Mouse (Mus musculus) layer of hippocampus, adult 18-20 months (tissue): ENCODE measurements around the gene Nrxn2. TPM values are rescaled to one million over a fixed set of nuclear protein-coding genes. Genes with fewer than 3 reads are reported as not detected.
A peak's percentile ranks its signal among the peaks of the same experiment; 100 is the strongest.

Experiments
- DNase-seq, 2 experiments: peaks; one replicate each; pipeline ENCODE4 v3.0.0; 2022; ENCODE audit warnings: low spot score in 2 of 2
- total RNA-seq, 2 experiments: library from RNA; stranded (reverse); gene quantifications; 2 replicates each; pipeline ENCODE4 v1.2.3; 2021

Nrxn2 gene
- total RNA-seq, 2 experiments from 2014 or later: 415 to 436 TPM

DNA sequence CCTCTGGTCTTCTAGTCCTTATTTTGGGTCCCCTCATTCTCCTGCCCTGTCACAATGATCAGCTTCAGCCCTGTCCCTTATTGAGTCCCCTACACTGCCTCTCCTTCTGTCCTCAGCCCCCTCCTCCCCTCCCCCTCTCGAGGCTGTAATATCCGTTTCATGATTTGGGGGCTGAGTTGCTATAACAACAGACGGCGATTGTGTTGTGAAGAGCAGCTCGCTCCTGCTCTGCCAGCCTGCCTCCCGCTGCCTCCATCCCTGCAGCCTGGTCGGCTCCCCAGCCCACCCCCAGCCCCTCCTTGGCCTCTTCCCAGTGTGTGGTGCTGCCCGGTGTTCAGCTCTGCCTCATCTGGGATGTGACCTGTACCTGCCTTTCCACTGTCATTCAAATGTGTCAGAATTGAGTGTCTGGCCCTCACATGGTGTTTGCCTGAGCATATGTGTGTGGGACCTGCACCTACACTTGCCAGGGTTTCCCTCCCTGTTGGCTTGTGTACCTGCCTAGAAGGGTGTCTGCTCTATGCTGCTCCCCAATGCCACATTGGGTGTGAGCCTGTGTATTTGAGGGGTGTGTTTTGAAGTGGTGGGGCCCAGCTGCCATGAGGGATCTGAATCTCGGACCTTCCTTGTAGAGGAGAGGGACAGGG lies 2.3 kb upstream of the Nrxn2 start:
- peak in 1 of 2 experiments; percentile 66 for DNase-seq

DNA sequence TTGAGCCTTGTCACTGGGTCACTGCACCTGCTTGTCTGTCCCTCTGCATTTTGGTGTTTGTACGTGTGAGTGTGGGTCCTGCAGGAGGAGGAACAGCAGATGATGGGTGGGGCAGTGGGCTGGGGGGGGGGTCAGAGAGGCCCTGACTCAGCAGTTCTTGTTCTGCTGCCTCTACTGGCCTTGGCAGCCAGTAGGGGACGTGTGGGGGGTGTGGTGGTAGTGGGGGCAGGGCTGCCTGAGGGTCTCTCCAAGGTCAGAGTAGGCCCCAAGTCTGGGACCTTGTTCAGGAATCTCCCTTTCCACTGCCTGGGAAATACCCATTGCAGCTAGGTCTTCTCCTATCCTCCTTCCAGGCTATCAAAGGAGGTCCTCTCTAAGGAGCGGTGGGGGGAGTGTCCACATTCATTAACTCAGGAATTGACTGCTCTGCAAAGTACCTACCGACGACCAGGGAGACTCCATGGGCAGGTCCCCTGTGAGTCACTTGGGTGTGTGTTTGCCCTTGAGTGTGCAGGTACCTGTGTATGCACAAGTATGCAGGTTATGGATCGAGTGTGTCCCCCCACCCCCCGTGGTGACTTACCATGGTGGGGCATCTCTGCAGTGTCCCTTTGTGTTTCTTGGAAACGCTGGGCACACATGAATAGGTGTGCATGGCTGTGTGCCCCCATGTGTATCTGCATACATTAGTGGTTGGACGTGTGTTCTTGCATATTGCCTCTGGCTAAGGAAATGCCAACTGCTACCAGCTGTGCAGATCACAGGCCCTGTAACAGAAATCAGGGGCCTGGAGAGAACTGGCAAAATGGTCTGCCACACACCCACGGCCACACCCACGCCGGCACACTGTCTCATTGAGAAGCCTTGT lies 1.4 kb upstream of the Nrxn2 start:
- no peak for DNase-seq

DNA sequence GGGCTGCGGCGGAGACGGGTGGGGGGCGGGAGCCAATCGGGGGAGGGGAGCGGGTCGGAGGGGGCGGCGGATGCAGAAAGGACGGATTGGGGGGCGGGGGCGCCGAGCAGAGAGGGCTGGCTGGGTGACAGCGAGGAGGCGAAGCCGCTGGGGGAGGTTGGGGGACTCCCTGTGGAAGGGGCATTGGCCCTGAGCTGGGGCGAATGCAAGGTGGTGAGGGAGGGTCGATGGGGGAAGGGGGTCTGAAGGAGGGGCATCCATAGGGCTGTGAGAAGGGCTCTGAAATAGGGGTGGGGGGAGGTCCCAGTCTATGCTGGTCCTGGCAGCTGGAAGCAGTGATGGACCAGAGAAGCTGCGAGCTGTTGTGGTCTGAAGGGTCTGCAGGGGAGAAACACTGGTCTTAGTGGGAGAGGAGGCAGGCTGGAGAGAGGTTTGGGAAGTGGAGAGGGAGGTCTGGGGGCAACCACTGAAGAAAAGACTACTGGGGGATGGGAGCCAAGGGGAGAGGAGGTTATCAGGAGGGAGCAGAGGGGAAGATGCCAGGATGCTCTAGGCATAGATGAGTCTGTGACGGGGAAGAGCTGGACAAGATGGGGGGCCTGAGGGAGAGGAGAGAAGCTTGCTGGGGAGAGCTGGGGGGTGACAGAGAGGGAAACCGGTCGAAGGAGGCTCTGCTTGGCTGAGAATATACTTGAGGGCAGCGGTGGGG lies 607 bp downstream of the Nrxn2 start:
- no peak for DNase-seq

DNA sequence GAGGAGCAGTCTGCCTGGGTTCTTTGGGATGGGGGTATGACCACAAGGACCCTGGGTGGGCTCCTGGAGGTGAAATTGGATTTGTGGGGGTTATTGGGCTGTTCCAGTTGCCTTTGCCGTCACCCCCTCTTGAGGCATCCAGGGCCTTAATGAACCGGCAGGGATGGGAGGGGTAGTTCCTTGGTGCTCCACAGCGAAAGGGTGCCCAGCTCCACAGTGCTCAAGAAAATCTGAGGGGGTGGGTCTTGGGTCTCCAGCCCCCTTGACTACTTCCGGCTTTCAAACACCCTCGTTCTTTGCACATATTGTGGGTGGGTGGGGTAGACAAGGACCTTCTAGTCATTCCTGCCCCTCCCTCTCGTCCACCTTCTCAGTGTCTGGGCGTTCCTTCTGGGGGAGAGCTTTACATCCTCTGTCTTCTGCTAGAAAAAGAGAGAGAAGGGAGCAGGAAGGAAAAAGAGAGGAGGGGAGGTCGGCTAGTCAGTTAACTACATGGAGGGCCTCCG lies 1.3 kb downstream of the Nrxn2 start:
- DNase-seq: no peak

DNA sequence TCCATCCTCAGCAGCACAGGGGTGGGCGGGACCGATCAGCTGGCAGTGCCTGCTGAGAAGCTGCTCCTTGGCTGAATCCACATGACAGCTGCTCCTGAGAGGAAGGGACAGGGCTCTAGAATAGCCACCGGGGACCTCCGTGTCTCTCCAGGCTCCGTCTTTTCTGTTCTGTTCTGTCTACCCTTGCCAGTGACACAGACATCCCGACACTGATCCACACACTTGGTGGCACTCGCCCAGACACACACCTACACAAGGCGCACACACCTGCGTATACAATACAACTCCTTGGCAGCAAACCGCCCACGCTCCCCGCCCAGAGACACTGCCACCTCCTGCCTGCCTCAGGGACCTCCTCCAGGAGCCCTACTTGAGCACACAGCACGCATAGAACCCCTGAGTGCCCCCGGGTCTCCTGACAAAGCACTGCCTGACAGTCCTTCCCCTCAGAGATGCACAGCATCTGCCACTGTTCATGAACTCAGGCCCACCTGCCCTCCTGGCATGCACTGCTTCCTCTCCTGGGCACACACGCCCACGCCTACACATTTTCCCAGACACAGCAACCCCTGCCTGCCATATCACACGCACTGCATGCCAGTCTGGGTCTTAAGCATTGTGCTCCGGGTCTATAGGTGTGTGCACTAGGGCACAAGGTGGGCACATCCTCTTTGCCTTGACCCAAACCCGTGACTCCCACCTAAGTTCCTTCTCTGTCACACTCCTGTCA lies 2.1 kb downstream of the Nrxn2 start:
- DNase-seq: no peak

DNA sequence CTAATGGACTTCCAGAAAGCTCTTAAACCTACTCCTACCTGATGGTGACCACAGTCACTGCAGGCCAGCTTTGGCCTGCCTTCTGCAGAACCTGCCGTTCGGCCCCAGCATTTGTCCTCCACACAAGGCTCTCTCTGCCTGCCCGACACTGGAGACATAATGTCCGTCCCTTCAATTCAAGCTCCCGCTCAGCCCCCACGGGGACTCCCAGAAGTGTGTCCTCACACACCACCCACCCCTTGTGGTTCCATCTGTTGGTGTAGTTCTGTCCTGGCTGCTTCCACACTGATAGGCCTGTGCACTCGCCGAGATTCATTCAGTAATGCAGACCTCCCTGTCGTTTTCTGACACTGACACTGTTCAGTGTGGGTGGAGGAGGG lies 2.7 kb downstream of the Nrxn2 start:
- DNase-seq: peak; percentile 52 to 75

DNA sequence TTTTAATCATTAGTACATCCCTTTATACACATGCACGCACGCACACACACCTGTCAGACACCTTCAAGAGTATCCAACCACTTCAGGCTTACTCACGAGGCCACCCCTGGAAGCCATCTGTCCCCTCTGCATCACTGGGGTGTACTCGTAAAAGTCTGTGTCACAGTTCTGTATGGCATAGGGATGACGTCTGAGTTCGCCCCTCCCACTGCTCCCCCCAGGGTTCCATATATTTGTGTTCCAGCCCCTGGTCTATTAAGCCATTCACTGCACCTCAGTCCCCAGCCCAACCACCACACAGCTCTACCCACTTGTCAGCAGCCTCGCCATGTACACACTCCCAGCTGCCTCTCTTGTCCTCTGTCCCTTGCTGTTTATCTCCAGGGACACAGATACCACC lies 3.5 kb downstream of the Nrxn2 start:
- no peak for DNase-seq

DNA sequence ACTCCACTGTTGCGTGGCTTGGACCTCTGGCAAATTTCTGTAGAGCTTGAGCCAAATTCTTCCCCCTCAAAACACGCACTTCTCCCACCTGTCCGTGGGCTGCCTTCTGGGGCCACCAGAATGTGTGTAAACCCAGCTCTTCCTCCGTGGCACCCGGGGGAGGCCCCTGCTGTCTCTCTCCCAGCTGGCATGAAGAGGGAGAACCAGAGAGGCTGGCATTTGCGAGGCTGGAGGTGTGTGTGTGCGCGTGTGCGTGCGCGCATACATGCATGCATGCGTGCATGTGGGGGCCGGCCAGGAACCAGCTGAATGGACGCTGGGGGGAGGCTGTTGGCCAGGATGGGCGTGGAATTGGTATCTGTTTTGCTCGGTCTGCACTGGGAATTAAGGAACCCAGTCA lies 4.7 kb downstream of the Nrxn2 start:
- DNase-seq: peak; percentile 76 to 81

DNA sequence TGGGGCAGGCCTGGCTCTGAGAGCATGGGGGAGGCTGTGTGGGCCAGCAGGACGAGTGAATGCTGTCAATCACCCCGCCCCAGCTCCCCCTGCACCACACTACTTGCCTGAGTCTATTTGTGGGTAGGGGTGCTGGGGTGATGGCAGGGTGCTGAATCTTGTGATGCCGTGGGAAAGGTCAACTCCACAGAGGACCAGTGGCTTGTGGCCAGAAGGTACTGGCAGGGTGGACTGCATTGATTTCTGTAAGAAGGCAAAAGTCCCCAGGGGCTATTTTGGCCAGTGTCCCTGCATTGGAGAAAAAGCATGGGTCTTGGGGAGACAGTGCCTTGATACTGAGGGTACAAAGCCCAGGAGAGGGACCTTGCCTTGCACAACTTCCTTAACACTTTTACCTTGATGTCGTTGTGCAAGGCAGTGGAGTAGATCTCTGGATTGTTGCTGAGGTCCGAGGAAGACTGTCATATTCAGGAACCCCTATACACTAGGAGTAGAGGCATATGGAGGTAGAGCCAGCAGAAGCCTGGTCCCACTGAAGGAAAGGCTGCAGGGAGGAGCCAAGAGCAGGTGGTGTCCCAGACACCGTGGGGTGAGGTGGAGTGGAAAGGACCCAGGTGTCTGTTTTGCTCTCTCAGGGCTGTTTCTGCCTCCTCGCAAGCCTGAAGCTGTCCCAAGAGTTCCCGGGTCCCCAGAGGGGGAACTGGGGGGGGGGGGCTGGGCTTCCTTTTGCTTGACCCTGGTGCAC lies 5.8 kb downstream of the Nrxn2 start:
- DNase-seq: no peak

DNA sequence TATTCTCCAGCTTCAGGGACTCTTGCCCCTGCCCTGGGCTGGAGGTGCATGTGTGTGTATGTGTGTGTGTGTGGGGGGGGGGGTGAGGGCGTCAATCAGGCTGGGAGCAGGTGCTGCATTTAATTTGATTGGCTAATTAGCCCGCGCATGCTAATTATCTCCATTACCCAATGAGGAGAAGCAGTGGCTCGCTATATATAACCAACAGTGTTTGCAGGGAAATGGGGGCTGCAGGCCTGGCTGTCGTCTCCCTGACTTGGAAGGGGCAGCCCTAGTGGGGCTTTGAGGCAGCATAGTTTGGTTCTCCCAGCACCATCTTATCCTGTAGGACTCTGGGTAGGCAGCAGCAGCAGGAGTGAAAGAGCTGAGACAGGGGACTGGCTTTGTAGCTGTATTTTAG lies 7.1 kb downstream of the Nrxn2 start:
- DNase-seq: no peak

DNA sequence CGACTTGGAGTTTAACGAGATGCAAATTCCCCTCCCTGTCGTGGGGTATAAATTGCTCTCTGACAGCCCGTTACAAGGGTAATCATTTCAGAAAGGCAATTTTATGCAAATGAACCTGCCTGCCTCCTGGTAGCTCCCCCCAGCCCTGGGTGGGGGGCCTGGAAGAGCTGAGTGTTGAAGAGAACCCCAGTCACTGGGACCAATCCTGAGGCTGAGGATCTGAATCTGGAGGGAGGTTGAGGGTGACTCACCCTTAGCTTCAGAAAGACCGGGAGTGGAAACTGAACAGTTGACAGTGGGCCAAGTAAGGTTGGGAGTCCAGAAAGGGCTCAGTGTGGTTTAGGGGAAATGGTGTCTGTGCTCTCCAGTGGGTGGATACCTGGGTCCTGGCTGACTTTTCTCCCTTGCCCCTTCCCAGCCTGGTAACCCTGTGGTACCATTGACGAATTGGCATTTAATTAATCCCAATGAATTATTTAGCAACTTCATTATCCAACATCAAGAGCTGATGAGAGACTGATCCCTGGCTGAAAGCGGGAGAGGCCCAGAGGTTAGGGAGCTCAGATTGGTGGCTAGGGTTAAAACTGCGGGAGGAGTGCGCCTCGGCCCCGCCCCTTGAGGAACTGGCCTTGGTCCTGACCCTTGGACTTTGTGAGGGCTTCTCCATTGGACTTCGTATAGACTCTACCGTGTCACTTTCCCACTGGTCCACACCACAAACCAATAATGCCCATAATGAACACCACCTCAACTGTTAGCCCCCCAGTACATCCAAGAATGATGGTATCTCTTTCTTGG lies 8.4 kb downstream of the Nrxn2 start:
- no peak for DNase-seq

DNA sequence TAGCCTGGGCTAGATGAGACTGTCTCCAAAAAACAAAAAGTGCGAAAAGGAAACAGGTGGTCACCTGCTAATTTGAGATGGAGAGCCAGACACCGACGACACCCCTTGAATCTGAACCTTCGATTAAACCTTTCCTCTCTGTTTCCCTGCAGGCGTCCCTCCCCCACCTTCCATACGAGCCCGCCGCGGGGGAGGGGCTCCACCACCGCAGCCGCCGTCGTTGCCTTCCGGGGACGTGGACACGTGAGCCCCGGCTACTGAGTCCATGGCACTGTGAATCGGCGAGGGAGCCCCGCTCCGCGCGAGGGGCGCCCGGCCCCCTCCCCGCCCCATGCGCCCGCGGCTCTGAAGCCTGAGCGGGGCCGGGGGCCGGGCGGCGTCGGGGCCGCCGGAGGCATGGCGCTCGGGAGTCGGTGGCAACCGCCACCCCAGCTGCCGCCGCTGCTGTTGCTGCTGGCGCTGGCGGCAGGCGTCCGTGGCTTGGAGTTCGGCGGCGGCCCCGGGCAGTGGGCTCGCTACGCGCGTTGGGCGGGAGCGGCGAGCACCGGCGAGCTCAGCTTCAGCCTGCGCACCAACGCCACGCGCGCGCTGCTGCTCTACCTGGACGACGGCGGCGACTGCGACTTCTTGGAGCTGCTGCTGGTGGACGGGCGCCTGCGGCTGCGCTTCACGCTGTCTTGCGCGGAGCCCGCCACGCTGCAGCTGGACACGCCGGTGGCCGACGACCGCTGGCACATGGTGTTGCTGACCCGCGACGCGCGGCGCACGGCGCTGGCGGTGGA lies 9.3 kb downstream of the Nrxn2 start:
- DNase-seq: no peak

DNA sequence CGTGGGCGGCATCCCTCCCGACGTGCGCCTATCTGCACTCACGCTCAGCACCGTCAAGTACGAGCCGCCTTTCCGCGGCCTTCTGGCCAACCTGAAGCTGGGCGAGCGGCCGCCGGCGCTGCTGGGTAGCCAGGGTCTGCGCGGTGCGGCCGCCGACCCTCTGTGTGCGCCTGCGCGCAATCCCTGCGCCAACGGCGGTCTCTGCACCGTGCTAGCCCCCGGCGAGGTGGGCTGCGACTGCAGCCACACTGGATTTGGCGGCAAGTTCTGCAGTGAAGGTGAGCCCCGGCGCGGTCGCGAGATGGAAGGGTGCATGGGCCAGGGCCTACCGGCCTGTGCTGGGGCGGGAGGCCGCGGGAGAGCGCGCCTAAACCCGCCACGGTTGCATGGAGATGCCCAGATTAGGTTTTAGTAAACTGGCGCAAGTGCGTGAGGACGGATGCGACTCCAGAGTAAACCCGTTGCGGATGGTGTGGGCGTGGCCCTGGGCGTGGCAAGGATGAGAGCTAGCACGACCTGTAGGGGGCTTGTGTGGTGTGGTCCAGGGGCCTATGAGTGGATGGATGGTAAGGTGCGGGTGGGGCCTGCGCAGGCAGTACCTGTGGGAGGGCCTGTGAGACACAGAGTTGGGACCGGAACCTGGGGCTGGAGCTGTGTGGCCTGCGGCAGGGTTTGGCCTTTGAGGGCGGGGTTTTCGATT lies 10.1 kb downstream of the Nrxn2 start:
- DNase-seq: no peak

DNA sequence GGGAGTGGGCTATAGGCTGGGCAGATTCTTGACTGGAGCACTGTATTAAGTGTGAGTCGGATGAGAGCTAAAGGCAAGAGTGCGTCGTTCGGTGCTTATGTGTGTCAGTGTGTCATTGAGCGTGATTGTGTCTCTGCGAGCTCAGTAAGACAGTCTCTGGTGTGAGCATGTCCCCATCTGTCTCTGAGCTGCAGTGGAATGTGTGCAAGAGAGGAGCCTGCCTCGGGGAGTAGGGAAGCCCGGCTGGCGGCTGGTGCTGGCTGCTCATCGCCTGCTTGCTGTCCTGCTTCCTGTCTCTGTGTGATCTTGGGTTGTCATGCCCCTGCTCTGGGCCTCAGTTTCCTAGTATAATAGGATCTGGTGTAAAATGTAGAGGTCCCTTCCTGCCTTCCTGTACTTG lies 24.5 kb downstream of the Nrxn2 start:
- peak in 1 of 2 experiments; percentile 57 for DNase-seq

DNA sequence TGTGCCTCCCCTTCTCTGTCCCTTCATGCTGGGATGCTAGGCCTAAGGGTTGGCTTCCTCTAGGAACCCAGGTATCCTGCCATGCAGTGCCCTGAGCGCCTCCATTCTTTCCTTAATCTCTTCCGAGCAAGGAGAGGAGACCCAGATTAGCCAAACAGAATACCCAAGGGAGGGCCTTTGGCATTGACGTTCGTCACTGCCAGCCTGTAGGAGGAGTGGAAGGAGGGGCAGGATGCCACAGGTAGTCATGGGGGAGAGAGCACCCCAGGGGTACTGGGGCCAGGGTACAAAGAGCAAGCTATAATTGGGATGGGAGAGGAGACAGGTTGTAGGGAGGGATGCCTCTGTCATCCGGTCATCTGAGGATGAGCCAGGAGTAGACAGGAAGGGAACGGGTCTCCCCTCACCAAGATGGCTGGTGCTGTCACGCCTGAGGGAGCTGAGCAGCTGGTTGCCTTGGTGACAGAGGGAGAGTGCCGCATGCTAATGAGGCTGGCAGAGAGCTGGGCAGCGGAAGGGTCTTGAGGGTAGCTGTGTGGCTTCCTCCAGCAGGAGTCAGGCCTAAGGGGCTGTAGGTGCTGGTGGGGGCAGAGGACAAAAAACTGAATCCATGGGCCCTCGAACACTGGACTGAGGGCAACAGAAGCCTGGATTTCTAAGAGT lies 27.4 kb downstream of the Nrxn2 start:
- DNase-seq: no peak

DNA sequence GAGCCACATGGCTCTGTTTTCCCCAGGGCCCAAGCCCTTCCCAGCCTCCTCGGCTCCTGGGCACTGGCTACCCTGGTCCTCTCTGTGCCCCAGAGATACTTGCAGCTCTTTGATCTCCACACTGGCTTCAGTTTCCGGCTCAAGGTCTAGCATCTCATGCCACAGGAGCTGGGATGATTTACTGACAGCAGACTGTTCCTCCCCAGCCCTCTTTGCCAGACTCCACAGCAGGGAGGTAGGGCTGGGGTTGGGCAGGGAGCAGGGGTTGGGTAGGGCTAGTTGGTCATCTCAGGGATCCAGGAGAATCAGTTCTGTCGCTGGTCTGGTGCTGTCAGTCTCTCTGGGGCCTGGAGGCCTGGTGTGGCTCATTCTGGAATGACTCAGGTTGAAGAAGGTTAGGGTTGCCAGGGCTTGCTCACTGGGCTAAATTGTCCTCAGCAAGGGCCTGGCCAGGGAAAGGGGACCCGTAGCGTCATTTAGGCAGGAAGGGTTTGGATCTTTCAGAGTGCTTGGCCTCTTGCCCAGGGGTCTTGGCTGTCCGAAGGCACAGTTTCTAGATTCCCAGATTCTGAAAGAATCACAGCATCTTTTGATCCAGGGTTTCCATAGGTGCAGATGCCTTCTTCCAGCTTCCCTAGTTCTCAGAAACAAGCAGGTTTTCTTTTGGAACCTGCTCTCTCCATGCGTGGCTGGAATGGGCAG lies 28.4 kb downstream of the Nrxn2 start:
- DNase-seq: no peak

DNA sequence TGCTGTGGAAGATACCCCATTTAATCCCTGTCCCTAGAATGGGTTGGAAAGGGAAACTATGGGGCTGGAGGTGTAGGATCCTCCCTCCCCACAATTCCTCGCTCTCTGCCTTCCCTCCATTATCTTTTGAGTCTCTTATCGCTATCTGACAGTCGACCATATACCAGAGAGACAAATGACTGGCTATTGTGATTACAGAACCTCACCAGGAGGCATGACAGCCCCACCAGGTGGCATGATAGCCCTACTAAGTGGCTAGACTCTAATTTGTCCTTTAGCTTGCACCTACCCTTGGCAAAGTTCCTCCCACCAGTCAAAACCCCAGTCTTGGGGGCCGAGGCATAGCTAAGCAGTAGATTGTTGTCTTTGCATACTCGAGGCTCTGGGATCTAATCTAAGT lies 30.2 kb downstream of the Nrxn2 start:
- no peak for DNase-seq
